Mouse (Mus musculus) C2C12 (cell line): Measurements from ENCODE around the gene Pidd1.

Experiments used
- CEBPB ChIP-seq: IDR thresholded peaks from one replicate; pipeline ENCODE4 v1.6.1; 2011; ENCODE audit warnings: low read depth, mild to moderate bottlenecking, control low read depth, moderate library complexity
- CTCF ChIP-seq: IDR thresholded peaks from one replicate; pipeline ENCODE4 v1.5.1; 2011; ENCODE audit not compliant: control insufficient read depth, insufficient read depth, insufficient read length
- MAX ChIP-seq: IDR thresholded peaks from one replicate; pipeline ENCODE4 v1.6.1; 2011; ENCODE audit warnings: mild to moderate bottlenecking, control low read depth
- MYOD1 ChIP-seq: IDR thresholded peaks from one replicate; pipeline ENCODE4 v1.6.1; 2011; ENCODE audit warnings: low read depth; ENCODE audit not compliant: control insufficient read depth, insufficient read length

DNA sequence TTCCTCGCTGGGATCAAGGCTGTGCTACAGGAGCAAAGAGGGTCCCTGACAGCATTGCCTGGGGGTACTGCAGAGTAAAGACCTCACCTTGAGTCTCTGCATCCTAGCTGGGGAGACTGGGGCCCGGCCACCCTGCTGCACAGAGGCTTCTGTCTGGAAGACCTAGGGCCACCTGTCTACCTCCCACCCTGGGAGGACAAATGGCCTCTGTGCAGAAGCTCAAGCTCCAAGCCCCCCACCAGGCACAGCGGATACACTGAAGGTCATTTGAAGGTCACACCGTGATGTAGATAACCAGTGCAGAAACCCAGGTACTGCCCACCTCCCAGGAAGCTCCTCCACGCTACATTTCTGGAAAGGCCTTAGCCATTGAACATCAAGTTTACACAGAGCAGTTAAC, 15.1 kb downstream of the Pidd1 start:
- no peak for TF ChIP-seq MAX
- no peak for TF ChIP-seq MYOD1
- no peak for TF ChIP-seq CTCF
- TF ChIP-seq CEBPB, result no peak
